Mouse (Mus musculus) left cerebral cortex, postnatal 14 days (tissue): Measurements from ENCODE around the gene Cbx5. TPM values are rescaled to one million over a fixed set of nuclear protein-coding genes. Genes with fewer than 3 reads are reported as not detected.

Source experiments
- DNase-seq, 2 experiments: peaks; one replicate each; pipeline ENCODE4 v3.0.0; 2021 to 2022; ENCODE audit warnings: low spot score in 2 of 2, mixed read lengths in 1 of 2
- intact Hi-C: fragments of 180-260 bp; cut with DNase I; formaldehyde crosslinking; loops from one replicate; pipeline ENCODE4 v1.15.1; 2025
- total RNA-seq, 2 experiments: library from RNA; stranded (reverse); gene quantifications; 2 replicates each; pipeline ENCODE4 v1.2.3; 2021

The Cbx5 gene
- total RNA-seq, 2 experiments from 2014 or later, result 152 to 162 TPM

DNA sequence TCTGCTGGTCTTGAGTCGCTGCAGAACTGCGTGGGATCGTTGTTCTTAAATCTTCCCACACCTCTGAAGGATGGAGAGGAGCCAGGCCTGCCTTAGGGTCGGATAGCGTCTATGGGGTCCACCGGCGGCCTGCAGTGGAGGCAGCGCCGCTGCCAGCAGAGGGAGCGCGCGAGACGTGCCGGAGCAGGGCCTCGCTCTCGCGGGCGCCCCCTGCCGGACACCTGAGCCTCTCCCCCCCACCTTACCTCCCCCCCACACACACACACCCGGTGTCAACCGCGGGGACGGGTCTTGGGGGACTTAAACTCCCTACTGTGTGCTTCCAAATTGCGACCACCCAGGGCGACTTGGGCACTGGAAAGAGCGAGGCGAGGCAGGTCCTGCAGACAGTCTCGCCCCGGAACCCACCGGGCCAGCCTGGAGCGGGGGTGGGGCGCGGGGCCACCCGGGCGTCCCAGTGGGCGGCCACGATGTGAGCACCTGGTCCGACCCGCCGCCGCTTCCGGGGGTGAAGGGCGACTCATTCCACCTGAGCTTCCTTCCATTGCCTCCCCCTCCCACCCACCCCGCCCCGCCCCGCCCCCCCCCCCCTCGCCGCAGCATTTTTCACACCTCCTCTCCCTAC, 57.3 kb downstream of the Cbx5 start:
- intact Hi-C loops, result loop anchor here (2.0 to 5.0 kb wide), 2 partner anchors 125 to 485 kb away; no protein-coding TSS in a partner anchor
- peak; percentile 77 to 81 for DNase-seq

- intact Hi-C loops, result loop anchor here (5.0 kb wide), 1 partner anchor 483 kb away; no protein-coding TSS in a partner anchor
- no peak for DNase-seq
These were observed 59.2 kb downstream of the Cbx5 start for GRCm38 (mm10) chr15:103180406-103180805.

GRCm38 (mm10) chr15:103178767-103179166, 60.8 kb downstream of the Cbx5 start:
- intact Hi-C loops, result no loop called here
- DNase-seq, result no peak

DNA sequence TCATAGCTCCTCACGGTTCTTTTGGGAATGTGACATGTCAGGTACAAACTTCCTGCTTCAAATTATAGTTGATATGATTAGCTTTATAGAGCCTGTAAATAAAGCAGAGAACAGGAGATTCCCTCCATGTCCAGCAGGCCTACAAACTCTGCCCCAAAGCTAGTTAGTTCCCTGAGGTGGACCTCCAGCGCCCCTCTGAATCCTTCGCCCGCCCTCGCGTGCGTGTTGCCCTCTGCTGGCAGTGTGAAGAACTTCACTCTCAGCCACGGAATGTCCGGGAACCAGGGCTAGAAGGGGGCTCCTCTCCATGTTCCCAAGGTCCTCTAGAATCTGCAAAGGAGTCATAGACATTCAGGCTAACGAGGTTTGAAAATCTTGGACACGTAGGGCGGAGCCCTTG, 61.5 kb downstream of the Cbx5 start:
- intact Hi-C loops, result no loop called here
- DNase-seq, result no peak

- intact Hi-C loops, result loop anchor here (2.0 kb wide), 1 partner anchor 191 kb away; no protein-coding TSS in a partner anchor
- no peak for DNase-seq
These were observed 62.0 kb downstream of the Cbx5 start for GRCm38 (mm10) chr15:103177611-103178041.

GRCm38 (mm10) chr15:103176874-103177421, 62.7 kb downstream of the Cbx5 start:
- peak; percentile 87 to 95 for DNase-seq
- intact Hi-C loops, result loop anchor here (2.0 kb wide), 1 partner anchor 190 kb away; no protein-coding TSS in a partner anchor

DNA sequence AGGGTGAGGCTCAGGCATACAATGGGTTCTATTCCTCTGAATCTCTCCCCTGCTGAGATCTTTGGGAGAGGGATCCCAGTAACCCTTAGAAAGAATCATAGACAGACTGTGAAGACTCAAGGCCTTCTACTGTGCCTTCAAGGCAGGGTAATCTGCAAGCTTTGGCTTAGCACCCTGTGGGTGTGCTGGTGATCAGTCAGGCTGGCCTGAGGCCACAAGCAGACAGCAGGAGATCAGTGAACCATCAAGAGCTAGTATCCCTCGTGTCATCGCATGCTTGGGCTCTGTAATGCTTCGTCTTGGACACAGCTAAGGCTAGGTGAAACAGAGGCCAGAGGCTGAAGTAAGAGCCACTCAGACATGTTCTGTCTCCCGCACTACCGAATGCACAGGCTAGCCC, 66.4 kb downstream of the Cbx5 start:
- intact Hi-C loops, result loop anchor here (2.0 to 5.0 kb wide), 2 partner anchors 160 to 411 kb away; no protein-coding TSS in a partner anchor

DNA sequence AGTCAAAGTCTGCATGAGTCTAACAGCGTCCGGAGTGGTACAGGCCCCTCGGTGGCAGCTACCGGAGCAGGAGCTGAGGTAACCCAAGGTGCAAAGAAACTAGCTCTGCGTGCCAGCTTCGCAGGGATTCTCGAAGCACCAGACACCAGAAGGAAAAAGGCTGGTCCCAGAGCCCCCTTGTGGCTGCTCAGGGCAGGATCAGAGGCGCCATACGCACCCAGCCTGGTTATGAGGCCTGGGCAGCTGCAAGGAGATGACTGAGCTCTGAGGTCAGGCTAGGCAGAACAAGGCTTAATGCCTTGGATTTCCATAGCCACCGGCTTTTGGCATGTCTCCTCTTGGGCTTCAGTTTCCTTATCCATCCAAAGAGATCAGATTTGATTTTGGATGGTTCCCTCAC, 67.1 kb downstream of the Cbx5 start:
- intact Hi-C loops, result loop anchor here (2.0 to 5.0 kb wide), 2 partner anchors 160 to 410 kb away; no protein-coding TSS in a partner anchor
- DNase-seq, result peak; percentile 51 to 71

More for the DNA sequence above, 66.4 kb downstream of the Cbx5 start:
- no peak for DNase-seq

DNA sequence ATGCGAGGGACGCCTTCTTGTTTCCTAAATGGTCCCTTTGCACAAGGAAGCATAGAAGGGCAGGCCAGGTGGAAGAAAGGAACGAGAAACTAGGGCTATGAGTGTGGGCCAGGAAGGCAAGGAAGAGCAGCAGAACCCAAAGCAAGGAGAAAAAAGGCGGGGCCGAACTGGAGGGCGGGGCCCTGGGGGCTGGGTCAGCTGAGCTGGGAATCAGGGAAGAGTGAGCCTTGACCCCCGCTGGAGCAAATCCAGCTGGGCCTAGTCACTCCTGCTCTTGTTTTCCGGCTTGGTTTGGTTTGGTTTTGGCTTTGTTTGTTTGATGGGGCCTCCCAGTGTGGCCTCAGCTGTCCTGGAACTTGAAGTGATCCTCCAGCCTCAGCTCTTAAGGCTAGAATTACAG, 68.3 kb downstream of the Cbx5 start:
- DNase-seq, result no peak
- intact Hi-C loops, result loop anchor here (5.0 kb wide), 1 partner anchor 409 kb away; no protein-coding TSS in a partner anchor

DNA sequence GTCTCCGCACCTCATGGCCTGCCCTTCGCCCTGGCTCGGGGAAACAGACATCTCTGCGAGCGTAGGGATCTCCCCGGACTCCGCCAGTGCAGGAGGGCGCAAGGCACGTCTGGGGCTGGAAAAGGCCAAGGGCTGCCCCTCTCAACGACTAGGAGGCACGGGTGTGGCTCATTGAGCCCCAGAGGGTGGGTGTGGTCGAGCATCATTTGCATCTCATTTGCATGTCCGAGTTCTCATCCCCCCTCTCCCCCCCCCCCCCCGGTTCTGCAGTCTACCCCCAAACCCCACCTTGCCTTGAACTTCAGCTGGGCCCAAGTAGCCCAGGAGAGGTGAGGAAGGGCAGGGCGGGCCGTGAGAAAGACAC, 69.3 kb downstream of the Cbx5 start:
- DNase-seq, result no peak
- intact Hi-C loops, result loop anchor here (5.0 kb wide), 1 partner anchor 408 kb away; no protein-coding TSS in a partner anchor

DNA sequence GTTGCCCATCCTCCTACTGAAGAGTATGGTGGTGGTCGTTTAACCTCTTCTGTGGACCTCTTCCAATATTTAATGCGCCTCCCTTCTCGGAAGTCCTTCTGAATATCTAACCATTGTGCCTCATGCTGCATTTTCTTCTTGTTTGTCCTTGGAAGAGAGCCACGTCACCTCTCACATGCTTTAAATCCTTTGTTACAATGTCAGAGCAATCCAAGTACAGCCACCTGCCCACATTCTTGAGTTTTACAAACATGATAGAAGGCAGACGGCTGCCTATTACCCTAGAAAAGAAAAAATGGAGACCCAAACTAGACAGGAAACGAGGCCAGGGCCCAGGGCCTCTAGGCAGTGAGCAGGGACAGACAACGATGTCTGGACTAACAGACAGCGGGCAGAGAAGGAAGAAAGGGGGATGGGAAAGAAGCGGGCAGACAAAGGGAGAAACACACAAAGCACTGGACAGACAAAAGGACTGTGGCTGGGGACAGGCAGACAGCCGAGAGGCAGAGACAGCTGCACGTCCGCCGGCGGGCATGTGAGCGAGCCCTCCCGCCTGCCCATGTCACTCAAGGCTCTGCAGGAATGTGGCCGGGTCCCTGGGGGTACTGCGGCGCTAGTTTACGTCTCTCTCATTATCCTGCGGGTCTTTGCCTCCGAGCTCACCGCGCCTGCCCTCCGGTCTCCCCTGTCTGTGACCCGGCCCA, 69.9 kb downstream of the Cbx5 start:
- intact Hi-C loops, result loop anchor here (5.0 to 10.0 kb wide), 2 partner anchors 407 to 425 kb away; no protein-coding TSS in a partner anchor
- no peak for DNase-seq

GRCm38 (mm10) chr15:103168801-103169611, 70.6 kb downstream of the Cbx5 start:
- no peak for DNase-seq
- intact Hi-C loops, result loop anchor here (10.0 kb wide), 1 partner anchor 424 kb away; no protein-coding TSS in a partner anchor

DNA sequence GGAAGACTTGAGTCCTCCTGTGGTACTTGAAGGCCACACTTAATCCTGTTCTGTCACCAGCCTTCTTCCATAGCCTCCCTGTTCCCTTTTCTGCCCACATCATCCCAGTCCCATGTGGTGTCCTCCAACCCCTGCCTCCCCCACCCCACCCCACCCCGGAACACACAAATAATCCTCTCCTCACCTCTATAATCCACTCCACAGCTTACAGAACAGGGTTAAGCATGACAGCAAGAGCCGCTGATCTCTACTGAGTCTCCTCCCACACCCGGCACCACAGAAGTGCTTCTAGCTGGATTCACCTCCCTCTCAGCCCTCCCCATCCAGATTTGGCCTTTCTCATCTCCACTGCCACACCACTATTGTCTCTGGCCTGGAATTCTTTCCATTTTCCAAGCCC, 71.8 kb downstream of the Cbx5 start:
- intact Hi-C loops, result loop anchor here (10.0 kb wide), 1 partner anchor 423 kb away; no protein-coding TSS in a partner anchor
- DNase-seq, result no peak

DNA sequence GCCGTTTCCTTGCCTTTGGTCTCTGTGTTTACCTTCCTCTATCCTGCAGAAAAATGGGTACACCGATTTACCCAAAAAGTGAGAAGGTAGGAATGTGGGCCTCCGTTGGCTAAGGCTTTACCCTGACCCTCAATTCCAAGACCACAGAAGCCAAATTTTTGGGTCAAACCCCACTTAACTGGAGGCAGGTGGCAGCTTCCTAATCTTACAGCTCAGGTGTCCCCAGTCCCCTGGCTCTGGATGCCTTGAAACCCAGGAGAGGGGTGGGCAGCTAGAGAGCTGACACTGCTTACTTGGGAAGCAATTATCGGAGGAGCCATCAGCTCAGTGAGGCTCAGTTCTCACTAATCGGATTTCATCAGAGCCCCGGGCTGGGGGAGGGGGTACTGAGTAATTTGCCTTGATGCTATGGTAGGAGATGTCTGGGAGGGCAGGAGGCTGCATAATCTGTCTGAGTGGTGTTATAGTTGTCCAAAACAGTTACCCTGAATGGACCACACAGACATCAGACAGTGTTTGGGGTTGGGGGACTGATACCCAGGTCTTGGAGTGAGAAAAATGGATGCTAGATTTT, 72.5 kb downstream of the Cbx5 start, which contains the start of gene Smug1:
Gene Smug1, minus strand, starts transcription at position 51 of the 574 bp plus-strand sequence.
- DNase-seq, result no peak
- intact Hi-C loops, result loop anchor here (10.0 kb wide), 1 partner anchor 422 kb away; no protein-coding TSS in a partner anchor

DNA sequence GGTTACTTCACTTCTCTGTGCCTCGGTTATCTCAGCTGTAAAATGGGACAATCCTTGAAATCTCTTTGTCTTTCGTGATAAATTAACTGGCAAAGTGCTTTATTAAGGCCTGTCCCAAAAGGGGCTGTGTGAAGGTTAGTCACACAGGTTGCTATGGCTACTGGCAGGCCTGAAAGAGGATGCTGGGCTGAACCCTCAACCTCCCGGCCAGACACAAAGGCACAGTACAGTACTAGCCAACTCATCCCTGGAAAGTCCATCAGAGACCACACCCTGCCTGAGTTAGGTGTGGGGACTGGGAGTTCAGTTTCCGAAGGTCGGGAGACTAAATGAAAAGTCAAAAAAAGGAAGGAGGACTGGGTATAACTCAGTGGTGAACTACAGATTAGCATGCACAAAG, 73.7 kb downstream of the Cbx5 start:
- intact Hi-C loops, result loop anchor here (1.0 to 10.0 kb wide), 2 partner anchors 153 to 421 kb away; no protein-coding TSS in a partner anchor
- DNase-seq, result no peak

DNA sequence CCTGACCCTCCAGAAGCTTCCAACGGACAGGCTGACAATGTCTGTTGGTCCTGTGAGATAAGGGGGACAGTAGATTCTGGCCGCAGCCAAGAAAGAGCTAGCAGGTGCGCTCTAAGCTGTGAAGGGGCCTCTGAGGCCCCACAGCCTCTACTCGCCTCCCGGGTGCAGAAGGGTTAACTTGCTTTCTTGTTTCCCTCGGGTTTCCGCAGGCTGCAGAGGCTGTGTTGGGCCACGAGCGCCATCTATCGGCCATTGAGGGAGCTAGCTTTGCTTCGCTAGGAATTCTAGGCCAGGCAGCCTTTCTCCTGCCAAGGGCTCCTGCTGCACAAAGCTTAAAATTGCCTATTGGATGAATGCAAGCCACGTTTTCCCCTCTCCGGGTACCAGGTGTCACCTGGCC, 74.2 kb downstream of the Cbx5 start:
- intact Hi-C loops, result loop anchor here (1.0 to 10.0 kb wide), 2 partner anchors 152 to 421 kb away; no protein-coding TSS in a partner anchor
- peak; percentile 92 to 95 for DNase-seq

GRCm38 (mm10) chr15:103163182-103163919, 76.3 kb downstream of the Cbx5 start:
- peak; percentile 93 to 96 for DNase-seq

GRCm38 (mm10) chr15:103157585-103157984, 82.0 kb downstream of the Cbx5 start:
- intact Hi-C loops, result no loop called here
- DNase-seq, result no peak

More at GRCm38 (mm10) chr15:103163182-103163919, 76.3 kb downstream of the Cbx5 start:
- intact Hi-C loops, result loop anchor here (10.0 kb wide), 1 partner anchor 419 kb away; no protein-coding TSS in a partner anchor
